Mouse (Mus musculus) retina, postnatal 7 days (tissue): ENCODE measurements around the gene Adgrg1.

ENCODE experiments used
- DNase-seq: peaks from one replicate; pipeline ENCODE4 v3.0.0-alpha.2; 2012; ENCODE audit warnings: low read depth, low spot score

The Adgrg1 gene

DNA sequence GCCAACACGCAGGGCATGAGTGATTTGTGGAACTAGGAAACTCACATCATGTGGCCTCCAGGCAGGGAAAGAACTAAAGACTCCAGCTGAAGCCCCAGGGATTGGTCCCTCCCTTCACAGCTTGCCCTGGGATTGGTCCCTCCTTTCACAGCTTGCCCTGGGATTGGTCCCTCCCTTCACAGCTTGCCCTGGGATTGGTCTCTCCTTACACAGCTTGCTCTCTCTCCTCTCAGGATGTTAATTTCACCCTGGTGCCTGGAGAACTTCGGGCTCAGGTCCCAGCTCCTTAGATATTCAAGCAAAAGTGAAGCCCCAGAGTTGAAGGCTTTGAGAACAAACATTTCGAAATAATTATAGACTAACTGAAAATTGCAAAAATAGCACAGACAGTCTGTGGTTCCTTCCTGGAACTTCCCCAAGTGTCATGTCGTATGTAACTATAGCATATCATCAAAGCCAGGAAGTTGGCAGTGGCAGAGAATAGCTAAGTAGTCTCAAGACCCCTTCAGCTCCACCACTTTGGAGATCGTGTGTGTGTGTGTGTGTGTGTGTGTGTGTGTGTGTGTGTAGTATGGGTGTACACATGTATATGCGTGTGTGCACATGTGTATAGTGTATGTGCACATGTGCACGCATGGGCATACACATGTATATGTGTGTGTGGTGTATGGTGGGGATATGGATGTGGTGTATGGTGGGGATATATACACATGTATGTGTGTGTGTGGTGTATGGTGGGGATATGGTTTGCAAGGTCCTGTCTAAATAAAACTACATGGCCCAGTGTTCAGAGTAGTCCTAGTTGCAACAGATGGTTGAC is 62.8 kb downstream of the Adgrg1 start:
- no peak for DNase-seq

DNA sequence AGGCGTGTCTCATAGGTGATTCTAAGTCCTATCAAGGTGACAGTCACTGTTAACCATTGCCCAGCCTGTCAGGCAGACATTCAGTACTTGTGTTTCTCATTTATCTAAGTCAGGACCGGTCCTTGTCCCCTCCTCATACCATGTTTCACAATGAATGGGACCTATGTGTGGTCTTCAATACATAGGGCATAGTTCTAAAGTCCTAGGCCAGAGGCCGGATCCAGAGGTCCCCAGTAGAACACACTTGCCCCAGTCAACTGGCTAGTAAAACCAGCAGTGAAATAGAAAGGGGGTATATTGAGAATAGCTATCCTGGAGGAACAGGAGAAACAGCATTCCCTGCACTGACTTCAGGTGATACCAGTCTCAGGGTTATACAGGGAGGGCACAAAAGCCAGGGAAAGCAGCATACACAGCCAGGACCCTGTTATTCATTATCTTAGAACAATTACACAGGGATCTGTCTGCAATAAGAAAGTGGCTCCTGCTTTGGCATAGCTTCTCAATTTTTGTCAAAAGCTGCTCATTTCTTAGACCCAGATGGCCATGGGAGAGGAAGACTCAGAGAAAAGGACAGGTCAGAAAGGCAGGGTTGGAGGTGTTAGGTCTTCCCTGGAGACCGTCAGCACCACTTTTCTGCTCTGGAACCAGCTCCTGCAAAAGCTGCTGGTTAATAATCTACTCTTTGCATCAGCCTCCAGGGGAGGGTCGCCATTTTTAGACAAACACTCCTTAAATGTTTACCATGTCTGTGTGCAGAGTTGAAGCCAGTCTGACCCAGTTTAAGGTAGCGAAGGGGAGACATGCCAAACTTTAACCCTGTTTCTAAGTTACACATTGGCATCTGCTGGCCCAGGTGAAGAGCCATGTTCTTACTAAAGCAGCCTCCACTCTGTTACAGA is 67.6 kb downstream of the Adgrg1 start:
- no peak for DNase-seq

DNA sequence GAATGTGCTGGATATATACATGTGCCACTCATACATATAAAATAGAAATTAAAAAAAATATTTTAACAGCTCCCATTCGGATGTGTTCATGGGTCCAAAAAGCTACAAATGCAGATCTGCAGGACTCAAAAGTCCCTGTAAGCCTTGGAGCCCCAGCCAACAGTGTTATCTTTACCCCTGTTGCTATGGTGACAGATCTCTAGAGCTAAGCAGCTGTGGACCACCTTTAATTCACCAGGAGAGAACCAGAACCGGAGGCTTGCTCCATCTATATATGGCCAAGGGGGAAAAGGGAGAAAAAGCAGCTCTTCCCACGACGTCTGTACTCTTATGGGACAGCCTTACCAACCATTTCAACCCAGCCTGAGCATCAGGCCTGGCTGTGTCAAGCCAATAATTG is 70.3 kb downstream of the Adgrg1 start:
- no peak for DNase-seq

DNA sequence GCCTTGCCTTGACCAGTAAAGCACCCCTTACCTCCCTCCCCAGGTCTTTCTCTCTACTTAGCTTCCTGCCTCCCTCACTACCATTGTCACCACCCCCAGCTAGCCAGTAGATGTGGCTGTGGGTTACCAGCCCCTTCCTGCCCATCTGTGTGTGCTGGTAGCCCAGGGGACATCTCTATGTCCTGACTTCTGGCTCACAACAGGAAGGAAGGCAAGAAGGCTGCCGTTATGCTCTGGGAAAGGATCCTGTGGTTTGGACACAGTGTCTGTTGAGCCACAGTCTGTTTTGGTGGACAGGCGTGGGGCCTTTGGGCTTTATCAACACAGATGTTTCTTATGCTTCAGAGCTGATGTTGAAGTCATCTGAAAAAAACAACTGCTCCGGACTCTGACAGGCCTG is 72.4 kb downstream of the Adgrg1 start:
- DNase-seq: no peak

DNA sequence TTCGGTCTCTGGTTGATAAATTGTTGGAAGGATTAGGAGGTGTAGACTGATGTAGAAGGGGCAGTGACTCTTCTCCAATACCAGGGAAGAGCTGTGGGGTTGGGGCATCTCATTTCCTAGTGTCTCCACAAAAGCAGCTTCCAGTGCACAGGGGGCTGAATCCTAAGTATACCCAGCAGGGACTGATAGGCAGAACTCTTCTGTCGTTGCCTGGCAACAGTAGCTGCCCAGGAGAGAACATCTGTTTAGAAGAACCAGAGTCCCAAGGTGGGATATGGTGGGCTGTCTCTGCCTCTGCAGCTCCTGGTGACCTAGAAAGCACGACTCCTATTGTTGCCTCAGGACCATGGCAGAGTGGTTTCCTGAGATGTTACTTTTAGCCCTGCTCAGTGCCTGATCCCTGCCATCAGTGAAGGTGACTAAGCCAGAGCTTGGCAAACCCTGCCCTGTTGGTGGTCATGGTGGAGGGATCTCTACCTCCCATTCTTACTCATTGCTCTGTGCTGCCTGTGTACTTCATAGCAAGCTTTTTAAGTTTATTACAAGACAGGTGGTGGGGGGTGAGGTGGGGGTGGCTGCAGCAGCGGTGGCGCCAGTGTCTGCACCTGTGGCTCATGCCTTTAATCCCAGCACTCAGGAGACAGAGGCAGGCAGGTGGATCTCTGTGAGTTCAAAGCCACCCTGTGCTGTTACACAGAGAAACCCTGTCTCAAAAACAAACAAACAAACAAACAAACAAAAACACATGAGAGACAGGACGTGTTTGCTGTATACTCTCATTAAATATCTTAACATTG is 73.5 kb downstream of the Adgrg1 start:
- DNase-seq: no peak

DNA sequence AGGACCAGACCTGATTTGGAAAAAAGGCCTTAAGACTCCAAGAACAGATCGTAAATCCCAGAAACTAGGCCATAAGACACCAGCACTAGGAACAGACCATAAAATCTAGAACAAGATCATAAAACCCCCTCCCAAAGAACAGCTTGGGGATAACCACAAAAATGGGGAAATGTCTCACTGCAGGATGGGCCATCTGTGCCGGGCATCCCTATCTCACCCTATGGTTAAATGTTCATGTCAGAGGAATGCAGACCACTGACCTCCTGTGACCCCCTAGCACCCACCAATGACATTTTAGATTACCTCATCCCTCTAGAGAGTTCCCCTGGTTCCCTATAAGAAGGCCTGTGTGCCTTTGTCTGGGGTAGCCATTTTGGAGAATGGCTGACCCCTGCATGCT is 75.1 kb downstream of the Adgrg1 start:
- DNase-seq: no peak

DNA sequence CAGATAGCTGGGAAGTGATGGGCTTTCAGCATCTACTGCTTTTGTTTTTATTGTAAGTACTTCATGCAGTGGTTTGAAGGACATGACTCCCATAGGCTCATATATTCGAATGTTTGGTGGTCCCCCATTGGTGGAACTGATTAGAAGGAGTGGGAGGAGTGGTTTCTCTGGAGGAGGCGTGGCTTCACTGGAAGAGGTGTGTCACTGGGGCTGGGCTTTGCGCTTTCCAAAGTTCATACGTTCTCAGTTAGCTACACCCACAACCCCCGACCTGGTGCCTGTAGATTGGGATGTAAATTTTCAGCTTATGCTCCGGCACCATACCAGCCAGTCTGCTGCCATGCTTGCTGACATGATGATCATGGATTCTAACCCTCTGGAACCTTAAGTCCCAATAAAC is 79.9 kb downstream of the Adgrg1 start:
- no peak for DNase-seq

DNA sequence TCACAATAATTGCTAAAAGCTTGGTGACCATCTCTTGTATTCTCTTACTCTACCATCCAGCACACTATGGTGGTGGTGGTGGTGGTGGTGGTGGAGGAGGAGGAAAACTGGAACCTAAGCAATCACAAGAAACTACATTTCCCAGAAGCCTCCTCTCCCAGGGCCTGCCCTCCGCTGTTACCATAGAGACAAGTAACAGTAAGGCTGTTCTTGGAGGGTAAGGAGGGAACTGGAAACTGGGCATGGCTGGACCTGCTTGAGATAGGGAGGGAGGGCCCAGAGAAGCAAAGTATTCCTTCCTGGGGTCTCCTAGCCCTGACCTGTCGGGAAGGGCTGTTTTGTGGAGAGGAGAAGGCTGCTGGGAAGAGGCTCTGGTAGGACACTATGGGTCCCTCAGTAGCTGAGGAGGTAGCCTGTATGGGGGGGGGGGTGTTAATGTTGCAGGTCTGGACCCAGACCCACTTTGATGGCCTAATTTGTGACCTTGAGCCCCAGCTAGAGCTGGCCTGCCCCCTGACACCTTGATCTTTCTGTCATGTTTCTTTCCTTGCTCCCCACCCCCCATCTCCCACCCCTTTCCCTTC is 80.5 kb downstream of the Adgrg1 start, which contains the start of gene Drc7:
TSS of gene Drc7 (plus strand) at position 177 of the 584 bp plus-strand sequence.
- DNase-seq: no peak

DNA sequence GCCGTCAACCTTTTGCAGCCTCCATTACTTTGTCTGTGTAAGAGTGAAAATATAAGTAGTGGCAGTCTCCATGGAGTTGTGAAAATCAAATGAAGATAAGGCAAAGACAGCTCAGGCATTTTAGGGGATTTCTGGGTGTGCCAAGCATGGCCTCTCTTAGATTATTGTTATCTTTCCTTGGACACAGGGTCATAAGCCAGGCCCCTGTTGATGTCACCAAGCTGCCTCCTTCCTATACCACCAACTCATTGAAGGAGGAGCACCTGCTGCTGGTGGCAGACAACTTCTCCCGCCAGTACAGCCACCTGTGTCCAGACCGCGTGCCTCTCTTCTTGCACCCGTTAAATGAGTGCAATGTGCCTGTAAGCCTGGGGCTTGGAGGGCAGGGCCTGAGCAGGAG is 81.9 kb downstream of the Adgrg1 start:
- no peak for DNase-seq

DNA sequence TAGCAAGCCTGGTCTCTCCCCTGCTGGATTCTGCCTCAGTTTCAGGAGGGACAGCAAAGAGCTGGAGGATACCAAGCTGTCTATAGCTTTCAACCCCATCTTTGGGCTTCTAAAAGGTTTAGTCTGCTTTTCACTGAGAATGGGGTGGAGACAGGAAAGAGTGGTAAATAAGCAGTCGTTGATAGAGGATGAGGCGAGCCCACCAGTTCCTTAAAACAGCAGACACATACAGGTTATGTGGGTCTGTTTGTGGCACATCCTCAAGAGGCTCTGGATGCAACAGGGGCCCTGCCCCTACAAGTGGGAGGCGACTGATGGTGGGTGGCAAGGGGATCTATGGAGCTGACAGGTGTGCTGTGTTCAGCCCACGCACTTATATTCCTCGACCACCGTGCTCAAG is 84.1 kb downstream of the Adgrg1 start:
- DNase-seq: no peak

DNA sequence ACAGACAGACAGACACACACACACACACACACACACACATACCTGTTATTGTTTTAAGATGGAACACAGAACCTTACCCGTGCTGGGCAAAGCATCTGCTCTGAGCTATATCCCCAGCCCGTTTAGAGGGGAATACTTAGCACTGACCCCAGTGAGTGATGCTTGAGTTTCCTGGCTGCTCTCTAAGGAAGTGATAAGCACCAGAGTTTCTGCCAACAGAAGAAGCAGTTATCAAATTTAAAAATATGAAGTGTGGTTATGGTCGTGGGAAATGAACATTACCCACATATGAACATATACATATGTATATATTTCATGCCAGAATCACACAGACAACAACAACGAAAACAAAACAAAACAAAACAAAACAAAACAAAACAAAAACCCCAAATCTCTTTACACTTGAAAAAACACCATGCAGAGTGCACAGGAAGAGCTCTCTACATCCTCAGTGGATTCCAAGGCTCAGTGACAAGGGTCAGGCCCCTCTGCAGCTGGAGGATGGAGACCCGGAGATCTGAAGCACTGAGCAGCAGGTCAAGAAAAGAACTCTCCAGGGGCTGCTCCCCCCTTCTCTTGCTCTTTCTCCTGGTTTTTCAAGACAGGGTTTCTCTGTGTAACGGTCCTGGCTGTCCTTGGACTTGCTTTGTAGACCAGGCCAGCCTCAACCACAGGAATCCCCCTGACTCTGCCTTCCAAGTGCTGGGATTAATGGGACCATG is 85.4 kb downstream of the Adgrg1 start:
- DNase-seq: no peak
